Mouse (Mus musculus) intestine, embryonic 14.5 days (tissue): ENCODE measurements around the gene Arhgap31. TPM values are rescaled to one million over a fixed set of nuclear protein-coding genes. Genes with fewer than 3 reads are reported as not detected.

Source experiments
- ATAC-seq: fragments of 200-750 bp; cut with Nextera tagmentation; replicated peaks from 2 replicates; pipeline ENCODE4 v1.8.0; 2017; ENCODE audit warnings: low read depth, moderate number of reproducible peaks, moderate TSS enrichment, moderate library complexity; ENCODE audit not compliant: low FRiP score, low TSS enrichment
- DNase-seq: peaks from one replicate; pipeline ENCODE4 v3.0.0-alpha.2; 2018; ENCODE audit warnings: low spot score
- H3K27ac ChIP-seq: fragments of 300-500 bp; sonication (generic); 2 replicates; pipeline ENCODE4 v1.5.1; 2014; ENCODE audit warnings: low read depth, mild to moderate bottlenecking, control low read depth
- H3K27me3 ChIP-seq: fragments of 300-500 bp; sonication (generic); replicated peaks from 2 replicates; pipeline ENCODE4 v1.6.1; 2014; ENCODE audit warnings: low read length, control low read depth; ENCODE audit not compliant: control insufficient read depth, insufficient read depth
- H3K36me3 ChIP-seq: fragments of 300-500 bp; sonication (generic); 2 replicates; pipeline ENCODE4 v1.6.1; 2014; ENCODE audit warnings: low read length, control low read depth; ENCODE audit not compliant: control insufficient read depth, insufficient read depth
- H3K4me1 ChIP-seq: fragments of 300-500 bp; sonication (generic); replicated peaks from 2 replicates; pipeline ENCODE4 v1.6.1; 2014; ENCODE audit warnings: low read length, control low read depth, mixed read lengths; ENCODE audit not compliant: control insufficient read depth, insufficient read depth
- H3K4me2 ChIP-seq: fragments of 300-500 bp; sonication (generic); 2 replicates; pipeline ENCODE4 v1.6.1; 2014; ENCODE audit warnings: low read length
- H3K4me3 ChIP-seq: fragments of 300-500 bp; sonication (generic); 2 replicates; pipeline ENCODE4 v1.5.1; 2014; ENCODE audit warnings: low read depth, low read length, control low read depth, mixed read lengths
- H3K9ac ChIP-seq: fragments of 300-500 bp; sonication (generic); 2 replicates; pipeline ENCODE4 v1.6.1; 2014; ENCODE audit warnings: mild to moderate bottlenecking, low read length
- H3K9me3 ChIP-seq: fragments of 300-500 bp; sonication (generic); 2 replicates; pipeline ENCODE4 v1.6.1; 2016; ENCODE audit warnings: low read length, control low read depth; ENCODE audit not compliant: control insufficient read depth
- WGBS: fragments of 180-500 bp; shearing (Covaris S2); extraction: QIAGEN DNeasy Blood & Tissue Kit; methylation state at CpG from one replicate; pipeline ENCODE4 v1.1.7; 2014; 5-methylcytosine and 5-hydroxymethylcytosine counted together
- polyA plus RNA-seq: library from polyadenylated mRNA; unstranded; fragments of >200 nt; fragmentation: Nextera tagmentation; extraction: Ambion mirVana; gene quantifications from 2 replicates; pipeline ENCODE4 v1.2.1, GENCODE M21; 2014

Gene Arhgap31
- polyA plus RNA-seq, 1 experiment from 2014 or later = 10.9 TPM

- 89% methylated on average over 11 of the region's 11 CpGs for WGBS
- Histone ChIP-seq H3K36me3 (no peaks in the 10 kb centered on the region), H3K9me3 (no peaks in the 10 kb centered on the region), H3K4me2 (no peak overlapping the region), H3K27ac (no peak overlapping the region), H3K4me3 (no peak overlapping the region), H3K4me1 (peaks cover 8% of the 10 kb centered on the region), H3K27me3 (no peaks in the 10 kb centered on the region), H3K9ac (no peak overlapping the region)
- no peak for DNase-seq
- no peak for ATAC-seq
Observed at GRCm38 (mm10) chr16:38674891-38675290, 38.2 kb downstream of the Arhgap31 start.

- Histone ChIP-seq H3K4me2 (no peak overlapping the region), H3K4me1 (peaks cover 8% of the 10 kb centered on the region), H3K27ac (no peak overlapping the region), H3K4me3 (no peak overlapping the region), H3K9me3 (no peaks in the 10 kb centered on the region), H3K27me3 (no peaks in the 10 kb centered on the region), H3K9ac (no peak overlapping the region), H3K36me3 (no peaks in the 10 kb centered on the region)
- 83% methylated on average over 15 of the region's 15 CpGs for WGBS
- DNase-seq = peak; percentile 49
- 0 out of 2 replicates have a peak, but pooled peaks have one; percentile 47 for ATAC-seq
Observed at GRCm38 (mm10) chr16:38673511-38673910, 39.6 kb downstream of the Arhgap31 start.

- H3K27ac ChIP-seq = no peak overlapping the region
- peaks cover 8% of the 10 kb centered on the region for H3K4me1 ChIP-seq
- H3K36me3 ChIP-seq = no peaks in the 10 kb centered on the region
- ATAC-seq = no peak
- no peaks in the 10 kb centered on the region for H3K27me3 ChIP-seq
- no peak overlapping the region for H3K4me3 ChIP-seq
- H3K4me2 ChIP-seq = no peak overlapping the region
- no peak overlapping the region for H3K9ac ChIP-seq
- WGBS = 84% methylated on average over 7 of the region's 7 CpGs
- H3K9me3 ChIP-seq = no peaks in the 10 kb centered on the region
- peak; percentile 38 for DNase-seq
Observed at GRCm38 (mm10) chr16:38672947-38673346, 40.1 kb downstream of the Arhgap31 start.

GRCm38 (mm10) chr16:38672370-38672769 lies 40.7 kb downstream of the Arhgap31 start:
- DNase-seq (peak; percentile 39), ATAC-seq (no peak)
- Histone ChIP-seq H3K27me3 (no peaks in the 10 kb centered on the region), H3K27ac (no peak overlapping the region), H3K4me1 (peaks cover 8% of the 10 kb centered on the region), H3K9ac (no peak overlapping the region), H3K9me3 (no peaks in the 10 kb centered on the region), H3K36me3 (no peaks in the 10 kb centered on the region), H3K4me3 (no peak overlapping the region), H3K4me2 (no peak overlapping the region)
- WGBS = 28% methylated on average over 5 of the region's 5 CpGs

GRCm38 (mm10) chr16:38670621-38671390 lies 42.3 kb downstream of the Arhgap31 start:
- ATAC-seq (no peak), DNase-seq (peak; percentile 42)
- Histone ChIP-seq H3K36me3 (no peaks in the 10 kb centered on the region), H3K27ac (no peak overlapping the region), H3K27me3 (no peaks in the 10 kb centered on the region), H3K4me2 (no peak overlapping the region), H3K9me3 (no peaks in the 10 kb centered on the region), H3K9ac (no peak overlapping the region), H3K4me3 (no peak overlapping the region), H3K4me1 (peaks cover 8% of the 10 kb centered on the region)
- 89% methylated on average over 12 of the region's 12 CpGs for WGBS

- 91% methylated on average over 8 of the region's 8 CpGs for WGBS
- no peak for ATAC-seq
Observed at GRCm38 (mm10) chr16:38668871-38669675, 44.0 kb downstream of the Arhgap31 start.

GRCm38 (mm10) chr16:38666523-38666922 lies 46.6 kb downstream of the Arhgap31 start:
- Histone ChIP-seq H3K27me3 (no peaks in the 10 kb centered on the region), H3K4me3 (no peak overlapping the region), H3K36me3 (no peaks in the 10 kb centered on the region), H3K4me2 (no peak overlapping the region), H3K9me3 (no peaks in the 10 kb centered on the region), H3K27ac (no peak overlapping the region), H3K9ac (no peak overlapping the region), H3K4me1 (no peaks in the 10 kb centered on the region)
- 85% methylated on average over 4 of the region's 4 CpGs for WGBS
- DNase-seq = no peak
- ATAC-seq = no peak

More at GRCm38 (mm10) chr16:38668871-38669675, 44.0 kb downstream of the Arhgap31 start:
- Histone ChIP-seq H3K9ac (no peak overlapping the region), H3K4me3 (no peak overlapping the region), H3K36me3 (no peaks in the 10 kb centered on the region), H3K4me1 (peaks cover 8% of the 10 kb centered on the region), H3K4me2 (no peak overlapping the region), H3K27me3 (no peaks in the 10 kb centered on the region), H3K9me3 (no peaks in the 10 kb centered on the region), H3K27ac (no peak overlapping the region)
- DNase-seq = peak; percentile 38

GRCm38 (mm10) chr16:38666016-38666415 lies 47.1 kb downstream of the Arhgap31 start:
- Histone ChIP-seq H3K4me1 (no peaks in the 10 kb centered on the region), H3K4me2 (no peak overlapping the region), H3K9me3 (no peaks in the 10 kb centered on the region), H3K27ac (no peak overlapping the region), H3K36me3 (no peaks in the 10 kb centered on the region), H3K9ac (no peak overlapping the region), H3K4me3 (no peak overlapping the region), H3K27me3 (no peaks in the 10 kb centered on the region)
- ATAC-seq (no peak), DNase-seq (no peak)
- WGBS = 89% methylated on average over 2 of the region's 2 CpGs
